Comparison of ENCODE assay signal across 21 mouse cellular contexts in genomic region chr4:141729266-141729665, GRCm38 (mm10). TPM values are rescaled to one million over a fixed set of nuclear protein-coding genes. Genes with fewer than 3 reads are reported as not detected.
DNase-seq lines count a peak whose midpoint lies in the region; ATAC-seq and TF ChIP-seq lines count a peak whose summit lies in the region.
"Had no signal": no experiment of that assay in that cellular context is flagged by ENCODE, and none has a peak within 500 bp of the region (broad histone marks: within the 10 kb centered on the region; RNA-seq: fewer than 3 reads in every experiment).

No protein-coding gene starts in this region.

- ATAC-seq in kidney, embryonic 16.5 days (ENCODE audit: low FRiP score, low TSS enrichment), result no peak
- peak; percentile 79 for ATAC-seq in intestine, embryonic 16.5 days
- no peak for ATAC-seq in liver, embryonic 12.5 days
- ATAC-seq in stomach, embryonic 15.5 days (ENCODE audit: insufficient read depth, low FRiP score, low read depth), result no peak
- ATAC-seq: forebrain, embryonic 13.5 days; lung, postnatal 0 days; midbrain, embryonic 13.5 days had no signal

- DNase-seq in kidney, adult 11 months, result peak; percentile 77
- DNase-seq in cerebellum, adult 2 months, result no peak
- no peak for DNase-seq in thymus, postnatal 36 days
- DNase-seq in natural killer cell, adult 2 months (ENCODE audit: low spot score in 2 of 2), result no peak
- DNase-seq: adrenal gland, adult 2 months; cerebellum, postnatal 10 days; heart, postnatal 36 days; thymus, postnatal 14 days had no signal

- H3K4me3 ChIP-seq in kidney, embryonic 16.5 days (ENCODE audit: low read length), result no peak overlapping the region
- no peak overlapping the region for H3K4me3 ChIP-seq in intestine, embryonic 16.5 days (ENCODE audit: low read length)
- H3K4me3 ChIP-seq in liver, embryonic 12.5 days, result no peak overlapping the region
- H3K4me3 ChIP-seq in stomach, embryonic 15.5 days (replicated peaks), result no peak overlapping the region
- H3K4me3 ChIP-seq in cerebellum, adult 2 months (replicated peaks; ENCODE audit: insufficient read depth, low read depth, low read length), result no peak overlapping the region
- H3K4me3 ChIP-seq: embryonic facial prominence, embryonic 12.5 days; erythroblast, embryonic 14.5 days; forebrain, embryonic 13.5 days; heart, embryonic 12.5 days; hindbrain, embryonic 15.5 days; limb, embryonic 15.5 days; midbrain, embryonic 13.5 days; neural tube, embryonic 15.5 days had no signal

- H3K9ac ChIP-seq in kidney, embryonic 16.5 days (replicated peaks; ENCODE audit: low read length), result no peak overlapping the region
- H3K9ac ChIP-seq in intestine, embryonic 16.5 days (ENCODE audit: low read depth, low read length), result 0 out of 2 replicates have a peak overlapping the region, but pooled peaks have one; percentile 1
- H3K9ac ChIP-seq in liver, embryonic 12.5 days, result no peak overlapping the region
- no peak overlapping the region for H3K9ac ChIP-seq in stomach, embryonic 15.5 days
- H3K9ac ChIP-seq: embryonic facial prominence, embryonic 12.5 days; forebrain, embryonic 13.5 days; heart, embryonic 12.5 days; hindbrain, embryonic 15.5 days; limb, embryonic 15.5 days; midbrain, embryonic 13.5 days; neural tube, embryonic 15.5 days had no signal

- no peaks in the 10 kb centered on the region for H3K36me3 ChIP-seq in kidney, embryonic 16.5 days (ENCODE audit: insufficient read depth, low read length)
- no peaks in the 10 kb centered on the region for H3K36me3 ChIP-seq in intestine, embryonic 16.5 days (ENCODE audit: control insufficient read depth, insufficient read depth, low read length)
- H3K36me3 ChIP-seq in liver, embryonic 12.5 days, result no peaks in the 10 kb centered on the region
- no peaks in the 10 kb centered on the region for H3K36me3 ChIP-seq in stomach, embryonic 15.5 days
- H3K36me3 ChIP-seq: embryonic facial prominence, embryonic 12.5 days; heart, embryonic 12.5 days; hindbrain, embryonic 15.5 days; limb, embryonic 15.5 days; midbrain, embryonic 13.5 days; neural tube, embryonic 15.5 days had no signal

- no peak overlapping the region for H3K27ac ChIP-seq in kidney, embryonic 16.5 days (ENCODE audit: low read length)
- H3K27ac ChIP-seq in intestine, embryonic 16.5 days (ENCODE audit: low read length), result peak overlapping the region; percentile 59
- H3K27ac ChIP-seq in liver, embryonic 12.5 days, result 0 out of 2 replicates have a peak overlapping the region, but pooled peaks have one; percentile 11
- H3K27ac ChIP-seq in stomach, embryonic 15.5 days, result peak overlapping the region; percentile 35; the same call in 1 of the 2 replicates
- no peak overlapping the region for H3K27ac ChIP-seq in cerebellum, adult 2 months (ENCODE audit: insufficient read depth, low read length)
- H3K27ac ChIP-seq: embryonic facial prominence, embryonic 12.5 days; forebrain, embryonic 13.5 days; hindbrain, embryonic 15.5 days; limb, embryonic 15.5 days; midbrain, embryonic 13.5 days; neural tube, embryonic 15.5 days had no signal

- no peaks in the 10 kb centered on the region for H3K27me3 ChIP-seq in kidney, embryonic 16.5 days (ENCODE audit: insufficient read depth, low read length)
- no peaks in the 10 kb centered on the region for H3K27me3 ChIP-seq in intestine, embryonic 16.5 days (replicated peaks; ENCODE audit: control insufficient read depth, insufficient read depth, low read length)
- peaks cover 9% of the 10 kb centered on the region; the same call in 1 of the 2 replicates for H3K27me3 ChIP-seq in liver, embryonic 12.5 days (replicated peaks)
- H3K27me3 ChIP-seq in stomach, embryonic 15.5 days (replicated peaks), result no peaks in the 10 kb centered on the region
- no peaks in the 10 kb centered on the region for H3K27me3 ChIP-seq in cerebellum, adult 2 months (ENCODE audit: control insufficient read depth, insufficient read depth, low read length)
- H3K27me3 ChIP-seq: hindbrain, embryonic 15.5 days; limb, embryonic 15.5 days; neural tube, embryonic 15.5 days had no signal

- WGBS in kidney, embryonic 16.5 days, result 77% methylated on average over 3 of the region's 3 CpGs
- WGBS in intestine, embryonic 16.5 days, result 53% methylated on average over 3 of the region's 3 CpGs
- WGBS in liver, embryonic 12.5 days (ENCODE audit: insufficient replicate concordance), result 78% methylated on average over 3 of the region's 3 CpGs
- 64% methylated on average over 3 of the region's 3 CpGs for WGBS in stomach, embryonic 15.5 days
- 83% methylated on average over 3 of the region's 3 CpGs for WGBS in cerebellum, adult 2 months

- TF ChIP-seq POLR2A in cerebellum, adult 2 months (IDR thresholded peaks at IDR 0.05; ENCODE audit: borderline replicate concordance, insufficient read depth, low read length), result no peak

- no peak for TF ChIP-seq CTCF in cerebellum, adult 2 months (IDR thresholded peaks at IDR 0.05; ENCODE audit: borderline replicate concordance, insufficient read depth, low read depth, low read length)

- H3K4me2 ChIP-seq in kidney, embryonic 16.5 days (replicated peaks; ENCODE audit: low read depth, low read length), result no peak overlapping the region
- H3K4me2 ChIP-seq in intestine, embryonic 16.5 days (ENCODE audit: low read depth, low read length), result peak overlapping the region; percentile 37; the same call in 1 of the 2 replicates
- H3K4me2 ChIP-seq in liver, embryonic 12.5 days, result no peak overlapping the region
- no peak overlapping the region for H3K4me2 ChIP-seq in stomach, embryonic 15.5 days
- H3K4me2 ChIP-seq: embryonic facial prominence, embryonic 12.5 days; forebrain, embryonic 13.5 days; heart, embryonic 12.5 days; hindbrain, embryonic 15.5 days; limb, embryonic 15.5 days; midbrain, embryonic 13.5 days; neural tube, embryonic 15.5 days had no signal

- peaks cover 10% of the 10 kb centered on the region; the same call in 1 of the 2 replicates for H3K4me1 ChIP-seq in kidney, embryonic 16.5 days (ENCODE audit: insufficient read depth, low read length)
- H3K4me1 ChIP-seq in intestine, embryonic 16.5 days (ENCODE audit: control insufficient read depth, insufficient read depth, low read length), result peaks cover 26% of the 10 kb centered on the region; the same call in 1 of the 2 replicates
- peaks cover 31% of the 10 kb centered on the region for H3K4me1 ChIP-seq in liver, embryonic 12.5 days
- 0 out of 2 replicates have a peak, but pooled peaks cover 10% of the 10 kb centered on the region for H3K4me1 ChIP-seq in stomach, embryonic 15.5 days
- H3K4me1 ChIP-seq in cerebellum, adult 2 months (ENCODE audit: control insufficient read depth, insufficient read depth, low read length), result no peaks in the 10 kb centered on the region
- H3K4me1 ChIP-seq: embryonic facial prominence, embryonic 12.5 days; heart, embryonic 12.5 days had no signal

- no peaks in the 10 kb centered on the region for H3K9me3 ChIP-seq in kidney, embryonic 16.5 days (ENCODE audit: low read length)
- no peaks in the 10 kb centered on the region for H3K9me3 ChIP-seq in intestine, embryonic 16.5 days (ENCODE audit: control insufficient read depth, low read length)
- no peaks in the 10 kb centered on the region for H3K9me3 ChIP-seq in liver, embryonic 12.5 days (replicated peaks)
- no peaks in the 10 kb centered on the region for H3K9me3 ChIP-seq in stomach, embryonic 15.5 days
- H3K9me3 ChIP-seq: embryonic facial prominence, embryonic 12.5 days; forebrain, embryonic 13.5 days; heart, embryonic 12.5 days; hindbrain, embryonic 15.5 days; limb, embryonic 15.5 days; midbrain, embryonic 13.5 days; neural tube, embryonic 15.5 days had no signal

RNA-seq across cellular contexts. Expression of gene Ddi2, which starts 6.0 kb away (rescaled TPM):
- 19.1 and 20.9 TPM in 2 replicates for polyA plus RNA-seq in kidney, embryonic 16.5 days (2015; fragmentation: Nextera tagmentation; extraction: Ambion mirVana)
- 16.5 and 17.2 TPM in 2 replicates for polyA plus RNA-seq in intestine, embryonic 16.5 days (2015; fragmentation: Nextera tagmentation; extraction: Ambion mirVana)
- 28.0 and 28.6 TPM in 2 replicates for polyA plus RNA-seq in liver, embryonic 12.5 days (2016; fragmentation: Nextera tagmentation; extraction: Ambion mirVana)
- polyA plus RNA-seq in stomach, embryonic 15.5 days (2015; fragmentation: Nextera tagmentation; extraction: Ambion mirVana), result 23.2 and 23.3 TPM in 2 replicates
- 20.4 and 21.1 TPM in 2 replicates for polyA plus RNA-seq in cerebellum, adult 2 months (2012; rRNA removed)

RNA-seq across cellular contexts. Expression of gene Agmat, which starts 17.2 kb away (rescaled TPM):
- polyA plus RNA-seq in kidney, embryonic 16.5 days (2015; fragmentation: Nextera tagmentation; extraction: Ambion mirVana), result 1.7 and 2.0 TPM in 2 replicates
- 65.6 and 72.2 TPM in 2 replicates for polyA plus RNA-seq in intestine, embryonic 16.5 days (2015; fragmentation: Nextera tagmentation; extraction: Ambion mirVana)
- polyA plus RNA-seq in liver, embryonic 12.5 days (2016; fragmentation: Nextera tagmentation; extraction: Ambion mirVana), result 16.0 and 16.3 TPM in 2 replicates
- polyA plus RNA-seq in stomach, embryonic 15.5 days (2015; fragmentation: Nextera tagmentation; extraction: Ambion mirVana), result 7.0 and 10.0 TPM in 2 replicates
- 1.5 and 2.7 TPM in 2 replicates for polyA plus RNA-seq in cerebellum, adult 2 months (2012; rRNA removed)
- polyA plus RNA-seq: embryonic facial prominence, embryonic 12.5 days; forebrain, embryonic 13.5 days; limb, embryonic 15.5 days; midbrain, embryonic 13.5 days; neural tube, embryonic 15.5 days had no signal

RNA-seq across cellular contexts. Expression of gene Rsc1a1, which starts 43.9 kb away (rescaled TPM):
- 0.62 TPM in 1 of 2 replicates, not detected in the other for polyA plus RNA-seq in kidney, embryonic 16.5 days (2015; fragmentation: Nextera tagmentation; extraction: Ambion mirVana)
- not detected in 2 replicates for polyA plus RNA-seq in intestine, embryonic 16.5 days (2015; fragmentation: Nextera tagmentation; extraction: Ambion mirVana)
- polyA plus RNA-seq in liver, embryonic 12.5 days (2016; fragmentation: Nextera tagmentation; extraction: Ambion mirVana), result 0.74 TPM in 1 of 2 replicates, not detected in the other
- polyA plus RNA-seq in stomach, embryonic 15.5 days (2015; fragmentation: Nextera tagmentation; extraction: Ambion mirVana), result 1.0 TPM in 1 of 2 replicates, not detected in the other
- 7.4 and 8.1 TPM in 2 replicates for polyA plus RNA-seq in cerebellum, adult 2 months (2012; rRNA removed)
- polyA plus RNA-seq: embryonic facial prominence, embryonic 12.5 days; lung, postnatal 0 days; midbrain, embryonic 13.5 days; neural tube, embryonic 15.5 days had no signal

Comparison
In these comparisons a context has a peak if more than half of its experiments do, and no peak if none do; other contexts are left out.
1. H3K27ac ChIP-seq: peak in intestine, embryonic 16.5 days (single experiment), liver, embryonic 12.5 days (single experiment) and stomach, embryonic 15.5 days (single experiment); none in kidney, embryonic 16.5 days (single experiment) and cerebellum, adult 2 months (single experiment).